In genomic region chr10:82631133-82631532, GRCm38 (mm10) we compare ENCODE assay signal across 8 mouse cellular contexts. TPM values are rescaled to one million over a fixed set of nuclear protein-coding genes. Genes with fewer than 3 reads are reported as not detected.
A peak's percentile ranks its signal among the peaks of the same experiment; 100 is the strongest.
DNase-seq lines count a peak whose midpoint lies in the region; ATAC-seq lines count a peak whose summit lies in the region.

No protein-coding gene starts in this region.

- H3K4me2 ChIP-seq in neural tube, embryonic 11.5 days (ENCODE audit: low read depth) = peak overlapping the region; percentile 90
- peak overlapping the region; percentile 77 for H3K4me2 ChIP-seq in limb, embryonic 13.5 days (replicated peaks)
- peak overlapping the region; percentile 65 for H3K4me2 ChIP-seq in stomach, embryonic 15.5 days

- no peaks in the 10 kb centered on the region for H3K27me3 ChIP-seq in neural tube, embryonic 11.5 days (ENCODE audit: control insufficient read depth, insufficient read depth, low read length)
- no peaks in the 10 kb centered on the region for H3K27me3 ChIP-seq in forebrain, embryonic 10.5 days (ENCODE audit: poor library complexity, severe bottlenecking)
- no peaks in the 10 kb centered on the region for H3K27me3 ChIP-seq in limb, embryonic 13.5 days
- H3K27me3 ChIP-seq in stomach, embryonic 15.5 days (replicated peaks) = no peaks in the 10 kb centered on the region

- H3K36me3 ChIP-seq in neural tube, embryonic 11.5 days (ENCODE audit: control insufficient read depth, insufficient read depth, low read length) = peaks cover 8% of the 10 kb centered on the region; the same call in 1 of the 2 replicates
- H3K36me3 ChIP-seq in forebrain, embryonic 10.5 days (replicated peaks) = peaks cover 52% of the 10 kb centered on the region
- peaks cover 43% of the 10 kb centered on the region for H3K36me3 ChIP-seq in limb, embryonic 13.5 days
- H3K36me3 ChIP-seq in stomach, embryonic 15.5 days = 0 out of 2 replicates have a peak, but pooled peaks cover 3% of the 10 kb centered on the region

- no peak overlapping the region for H3K27ac ChIP-seq in neural tube, embryonic 11.5 days (ENCODE audit: low read depth, low read length)
- H3K27ac ChIP-seq in forebrain, embryonic 10.5 days = no peak overlapping the region
- no peak overlapping the region for H3K27ac ChIP-seq in limb, embryonic 13.5 days
- H3K27ac ChIP-seq in stomach, embryonic 15.5 days = no peak overlapping the region

- WGBS in neural tube, embryonic 11.5 days = 89% methylated on average over 7 of the region's 7 CpGs
- 87% methylated on average over 7 of the region's 7 CpGs for WGBS in forebrain, embryonic 10.5 days
- 82% methylated on average over 7 of the region's 7 CpGs for WGBS in limb, embryonic 13.5 days
- 80% methylated on average over 7 of the region's 7 CpGs for WGBS in stomach, embryonic 15.5 days

- no peak overlapping the region for H3K9ac ChIP-seq in neural tube, embryonic 11.5 days (ENCODE audit: low read length)
- peak overlapping the region; percentile 86 for H3K9ac ChIP-seq in limb, embryonic 13.5 days
- 0 out of 2 replicates have a peak overlapping the region, but pooled peaks have one; percentile 17 for H3K9ac ChIP-seq in stomach, embryonic 15.5 days

- H3K9me3 ChIP-seq in neural tube, embryonic 11.5 days (ENCODE audit: control insufficient read depth, low read length) = no peaks in the 10 kb centered on the region
- H3K9me3 ChIP-seq in forebrain, embryonic 10.5 days = peaks cover 9% of the 10 kb centered on the region; the same call in 1 of the 2 replicates
- peaks cover 2% of the 10 kb centered on the region; the same call in 1 of the 2 replicates for H3K9me3 ChIP-seq in limb, embryonic 13.5 days
- no peaks in the 10 kb centered on the region for H3K9me3 ChIP-seq in stomach, embryonic 15.5 days

- no peak for DNase-seq in neural tube, embryonic 11.5 days (ENCODE audit: low spot score)
- DNase-seq in neural tube, embryonic 10.5 days (ENCODE audit: extremely low spot score, low spot score) = no peak
- DNase-seq in forebrain, embryonic 10.5 days (ENCODE audit: extremely low spot score, low spot score) = no peak
- DNase-seq in right cerebral cortex, postnatal 36 days (ENCODE audit: low spot score in 2 of 2) = no peak
- DNase-seq in retina, postnatal 1 day = no peak
- no peak for DNase-seq in layer of hippocampus, postnatal 25 days (ENCODE audit: extremely low spot score in 1 of 2, low spot score in 1 of 2)

- peak overlapping the region; percentile 82; the same call in 1 of the 2 replicates for H3K4me3 ChIP-seq in neural tube, embryonic 11.5 days (ENCODE audit: low read depth, low read length)
- peak overlapping the region; percentile 83 for H3K4me3 ChIP-seq in forebrain, embryonic 10.5 days
- H3K4me3 ChIP-seq in limb, embryonic 13.5 days = peak overlapping the region; percentile 86
- H3K4me3 ChIP-seq in stomach, embryonic 15.5 days (replicated peaks) = peak overlapping the region; percentile 68

- H3K4me1 ChIP-seq in neural tube, embryonic 11.5 days (ENCODE audit: control insufficient read depth, insufficient read depth, low read length) = peaks cover 9% of the 10 kb centered on the region
- peaks cover 24% of the 10 kb centered on the region for H3K4me1 ChIP-seq in forebrain, embryonic 10.5 days
- H3K4me1 ChIP-seq in limb, embryonic 13.5 days = peaks cover 16% of the 10 kb centered on the region
- H3K4me1 ChIP-seq in stomach, embryonic 15.5 days = peaks cover 10% of the 10 kb centered on the region; the same call in 1 of the 2 replicates

- no peak for ATAC-seq in neural tube, embryonic 11.5 days (ENCODE audit: insufficient read depth, low FRiP score, low TSS enrichment)
- ATAC-seq in limb, embryonic 13.5 days (ENCODE audit: low FRiP score, low read depth) = no peak
- no peak for ATAC-seq in stomach, embryonic 15.5 days (ENCODE audit: insufficient read depth, low FRiP score, low read depth)

RNA-seq across cellular contexts. Expression of gene Tdg, which starts 1.5 kb away (rescaled TPM):
- 321 and 343 TPM in 2 replicates for polyA plus RNA-seq in neural tube, embryonic 11.5 days (2014; fragmentation: Nextera tagmentation; extraction: Ambion mirVana)
- 291 and 312 TPM in 2 replicates for polyA plus RNA-seq in forebrain, embryonic 10.5 days (2016; fragmentation: Nextera tagmentation; extraction: Ambion mirVana)
- polyA plus RNA-seq in limb, embryonic 13.5 days (2015; fragmentation: Nextera tagmentation; extraction: Ambion mirVana) = 156 TPM in 2 replicates
- polyA plus RNA-seq in stomach, embryonic 15.5 days (2015; fragmentation: Nextera tagmentation; extraction: Ambion mirVana) = 109 and 115 TPM in 2 replicates
- 10 to 100 TPM; 50.0 to 57.4 TPM for total RNA-seq in layer of hippocampus, postnatal 25 days (2021)

RNA-seq across cellular contexts. Expression of gene 1190007I07Rik, which starts 8.1 kb away (rescaled TPM):
- polyA plus RNA-seq in neural tube, embryonic 11.5 days (2014; fragmentation: Nextera tagmentation; extraction: Ambion mirVana) = 33.2 and 40.1 TPM in 2 replicates
- 43.7 and 46.4 TPM in 2 replicates for polyA plus RNA-seq in forebrain, embryonic 10.5 days (2016; fragmentation: Nextera tagmentation; extraction: Ambion mirVana)
- 33.5 and 40.3 TPM in 2 replicates for polyA plus RNA-seq in limb, embryonic 13.5 days (2015; fragmentation: Nextera tagmentation; extraction: Ambion mirVana)
- polyA plus RNA-seq in stomach, embryonic 15.5 days (2015; fragmentation: Nextera tagmentation; extraction: Ambion mirVana) = 48.2 and 49.8 TPM in 2 replicates
- total RNA-seq in layer of hippocampus, postnatal 25 days (2021) = 10 to 100 TPM; 21.3 to 24.3 TPM

RNA-seq across cellular contexts. Expression of gene Glt8d2, which starts 59.3 kb away (rescaled TPM):
- 2.2 and 4.4 TPM in 2 replicates for polyA plus RNA-seq in neural tube, embryonic 11.5 days (2014; fragmentation: Nextera tagmentation; extraction: Ambion mirVana)
- polyA plus RNA-seq in forebrain, embryonic 10.5 days (2016; fragmentation: Nextera tagmentation; extraction: Ambion mirVana) = 1.00 and 1.3 TPM in 2 replicates
- 14.0 and 15.0 TPM in 2 replicates for polyA plus RNA-seq in limb, embryonic 13.5 days (2015; fragmentation: Nextera tagmentation; extraction: Ambion mirVana)
- 5.8 and 7.0 TPM in 2 replicates for polyA plus RNA-seq in stomach, embryonic 15.5 days (2015; fragmentation: Nextera tagmentation; extraction: Ambion mirVana)
- 10 to 100 TPM; 15.3 to 16.1 TPM for total RNA-seq in layer of hippocampus, postnatal 25 days (2021)
